Mouse (Mus musculus): ENCODE measurements around the gene Cmah.
A peak's percentile ranks its signal among the peaks of the same experiment; 100 is the strongest.
"Not testable (repeated sequence)": the region's sequence is repeated elsewhere in the genome, so short reads cannot be mapped to it uniquely, and the experiment has no call there.

Cmah gene

GRCm38 (mm10) chr13:24342091-24342490 is 14.9 kb downstream of the Cmah start:
- DNase-seq (ENCODE audit: low read depth) = no peak

DNA sequence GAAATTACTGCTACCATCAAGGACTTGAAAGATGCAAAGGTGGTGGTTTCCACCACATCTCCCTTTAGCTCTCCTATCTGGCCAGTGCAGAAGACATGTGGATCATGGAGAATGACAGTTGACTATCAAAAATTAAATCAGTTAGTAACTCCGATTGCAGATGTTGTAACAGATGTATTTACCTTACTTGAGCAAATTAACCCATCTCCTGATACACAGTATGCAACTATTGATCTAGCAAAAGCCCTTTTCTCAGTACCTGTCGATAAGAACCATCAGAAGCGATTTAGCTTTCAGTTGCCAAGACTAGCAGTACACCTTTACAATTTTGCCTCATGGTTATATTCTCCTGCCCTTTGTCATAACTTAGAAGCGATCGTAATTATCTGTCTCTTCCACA is 25.8 kb downstream of the Cmah start:
- DNase-seq (ENCODE audit: low read depth) = no peak

DNA sequence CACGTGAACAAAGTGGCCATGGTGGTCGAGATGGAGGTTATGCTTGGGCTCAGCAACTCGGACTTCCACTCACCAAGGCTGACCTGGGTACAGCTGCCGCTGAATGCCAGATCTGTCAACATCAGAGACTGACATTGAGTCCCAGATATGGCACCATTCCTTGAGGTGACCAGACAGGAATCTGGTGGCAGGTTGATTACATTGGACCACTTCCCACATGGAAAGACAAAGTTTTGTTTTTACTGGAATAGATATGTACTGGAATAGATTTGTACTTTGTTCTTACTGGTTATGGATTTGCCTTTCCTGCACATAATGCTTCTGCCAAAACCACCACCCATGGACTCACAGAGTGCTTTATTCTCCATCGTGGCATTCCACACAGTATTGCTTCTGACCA is 27.5 kb downstream of the Cmah start:
- DNase-seq (ENCODE audit: low read depth) = no peak

DNA sequence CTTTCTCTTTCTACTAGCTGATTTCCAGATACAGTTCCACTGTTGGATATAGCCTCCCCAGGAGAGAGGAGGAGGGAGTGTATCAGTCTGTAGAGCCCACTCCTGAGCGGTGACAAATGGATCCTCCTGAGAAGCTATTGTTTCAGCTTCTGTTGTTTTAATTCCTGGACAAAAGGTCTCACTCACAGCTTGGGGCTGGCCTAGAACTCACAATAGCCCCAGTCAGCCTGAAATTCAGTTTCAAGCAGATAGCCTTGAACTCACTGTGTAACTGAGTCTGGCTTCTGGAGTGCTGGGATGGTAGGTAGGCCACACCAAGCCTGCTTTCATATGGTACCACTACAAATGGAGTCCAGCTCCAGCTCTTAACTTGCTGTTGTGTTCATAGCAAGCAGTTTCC is 32.0 kb downstream of the Cmah start:
- no peak for DNase-seq (ENCODE audit: low read depth)

- DNase-seq (ENCODE audit: low read depth) = no peak
Measured at GRCm38 (mm10) chr13:24365191-24365590, 38.0 kb downstream of the Cmah start.

- DNase-seq (ENCODE audit: low read depth) = no peak
Measured at GRCm38 (mm10) chr13:24372893-24373599, 45.8 kb downstream of the Cmah start.

DNA sequence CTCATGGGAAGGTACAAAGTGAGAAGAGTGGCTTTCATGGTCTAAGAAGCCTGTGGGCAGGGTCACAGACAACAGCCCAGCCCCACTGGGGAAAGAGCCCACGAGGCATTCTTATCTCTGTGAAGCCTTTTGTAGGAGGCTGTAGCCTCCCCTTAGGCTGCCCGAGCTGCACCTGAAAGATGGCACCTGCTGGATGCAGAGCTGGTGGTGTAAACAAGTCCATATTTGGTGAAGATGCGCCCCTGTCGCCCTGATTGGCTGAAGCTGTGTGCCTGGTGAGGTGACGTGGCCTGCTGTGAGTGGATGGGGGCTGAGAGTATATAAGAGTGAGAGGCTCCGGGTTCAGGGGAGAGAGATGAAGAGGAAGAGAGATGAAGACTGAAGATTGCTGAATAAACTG is 47.4 kb downstream of the Cmah start:
- peak; percentile 21 for DNase-seq (ENCODE audit: low read depth)

DNA sequence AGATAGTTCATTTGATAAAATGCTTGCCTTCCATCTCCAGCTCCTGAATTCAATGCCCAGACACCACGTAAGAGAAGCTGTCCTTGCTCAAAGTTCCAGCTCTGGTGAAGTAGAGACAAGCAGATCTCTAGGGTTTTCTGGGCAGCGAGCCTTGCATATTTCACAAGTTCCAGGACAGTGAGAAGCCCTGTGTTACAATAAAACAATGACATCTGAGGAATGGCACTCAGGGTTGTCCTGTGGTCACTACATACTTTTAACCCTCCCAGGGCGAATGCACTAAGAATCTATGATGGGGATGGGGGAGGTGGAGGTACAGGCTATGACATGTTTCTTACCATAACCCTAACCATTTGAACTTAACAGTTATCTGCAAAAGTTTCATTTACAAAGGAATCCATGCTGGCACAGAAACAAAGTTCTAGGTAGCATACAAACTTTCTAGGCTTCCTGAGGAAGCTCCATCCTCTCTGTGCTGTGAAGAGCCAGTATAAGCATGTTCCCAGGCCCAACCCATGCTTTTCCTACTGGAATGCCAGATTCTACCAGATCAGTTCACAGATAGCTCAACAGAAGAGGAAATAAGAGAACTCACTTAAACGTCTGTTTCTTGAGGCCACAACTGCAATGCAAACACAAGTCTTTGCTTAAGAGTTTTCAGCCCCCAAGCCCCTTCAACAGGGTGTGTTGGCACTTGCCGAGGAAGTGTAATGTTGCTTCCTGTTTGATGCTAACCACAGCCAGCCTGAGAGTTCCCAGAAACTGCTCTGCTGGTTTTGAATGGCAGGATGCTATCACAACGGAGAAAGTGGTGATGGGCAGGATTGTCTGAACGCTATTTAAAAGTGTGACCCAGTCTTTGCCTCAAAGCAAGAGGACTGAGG is 48.4 kb downstream of the Cmah start:
- peak; percentile 29 for DNase-seq (ENCODE audit: low read depth)

GRCm38 (mm10) chr13:24380713-24381112 is 53.5 kb downstream of the Cmah start:
- DNase-seq (ENCODE audit: low read depth) = no peak

DNA sequence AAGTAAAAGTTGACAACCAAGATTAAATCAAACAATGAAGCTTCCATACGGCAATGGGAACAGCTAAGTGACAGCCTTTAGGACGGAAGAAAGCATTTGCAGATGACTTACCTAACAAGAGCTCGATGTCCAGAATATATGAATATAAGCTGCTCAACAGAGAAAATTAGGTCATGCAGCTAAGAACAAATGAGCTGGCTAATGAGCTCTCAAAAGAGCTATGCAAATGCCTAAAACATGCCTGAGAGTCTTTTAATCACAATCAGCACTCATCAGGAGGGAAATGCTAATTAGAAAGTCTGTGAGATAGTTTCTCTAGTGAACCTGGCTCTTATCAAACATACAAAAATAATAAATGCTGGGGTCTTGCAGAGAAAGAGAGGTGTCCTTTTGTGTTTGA is 56.7 kb downstream of the Cmah start:
- DNase-seq (ENCODE audit: low read depth) = no peak

DNA sequence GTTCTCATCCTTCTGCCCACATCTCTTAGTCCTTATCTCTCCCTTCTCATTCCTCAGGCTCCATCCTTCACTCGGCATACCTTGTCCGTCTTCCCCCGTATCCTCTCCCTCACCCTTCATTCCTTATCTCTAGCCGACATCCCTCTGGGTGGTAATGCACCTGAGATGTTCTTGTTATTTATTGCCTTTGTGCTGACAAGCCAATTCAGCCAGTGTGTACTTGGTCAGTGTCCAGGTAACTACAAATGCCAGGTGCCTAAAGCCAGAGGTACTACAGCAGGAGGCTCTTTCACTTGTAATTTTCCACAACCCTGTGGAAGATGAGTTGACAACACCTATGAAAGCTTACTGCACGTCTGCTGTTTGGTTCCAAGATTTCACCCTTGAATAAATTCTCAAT is 64.7 kb downstream of the Cmah start:
- DNase-seq (ENCODE audit: low read depth) = no peak

DNA sequence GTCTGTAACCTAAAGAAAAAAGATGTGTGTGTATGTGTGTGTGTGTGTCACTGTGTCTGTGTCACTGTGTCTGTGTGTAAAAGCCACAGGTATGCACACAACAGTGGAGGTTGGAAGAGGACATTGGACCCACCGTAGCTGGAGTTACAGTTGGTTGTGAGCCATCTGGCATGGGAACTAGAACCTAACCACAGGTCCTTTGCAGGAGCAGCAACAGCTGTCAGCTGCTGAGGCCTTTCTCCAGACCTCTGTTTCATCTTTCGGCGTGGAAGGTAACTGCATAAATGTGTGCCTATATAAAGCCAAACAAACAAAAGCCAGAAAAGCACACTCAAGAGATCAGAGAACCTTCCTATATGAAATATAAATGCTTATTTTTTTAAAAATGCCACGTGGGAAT is 65.5 kb downstream of the Cmah start:
- no peak for DNase-seq (ENCODE audit: low read depth)

DNA sequence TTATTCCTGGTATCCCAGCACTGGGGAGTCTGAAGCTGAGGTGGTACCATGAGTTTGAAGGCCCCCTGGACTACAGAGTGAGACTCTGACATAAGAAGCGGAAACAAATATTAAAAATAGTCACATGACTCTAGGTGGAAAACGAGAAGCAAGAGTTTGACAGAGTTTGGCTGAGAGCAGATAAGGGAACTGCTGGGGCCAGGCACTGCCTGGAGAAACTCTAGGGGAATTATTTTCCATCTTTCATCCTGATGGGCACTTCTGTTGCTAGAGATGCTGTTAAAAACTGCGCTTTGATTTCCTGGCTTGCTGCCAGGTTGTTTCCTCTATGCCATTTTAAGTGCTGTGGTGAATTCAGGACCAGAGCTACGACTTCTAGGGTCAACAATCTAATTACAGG is 65.9 kb downstream of the Cmah start:
- DNase-seq (ENCODE audit: low read depth) = no peak

GRCm38 (mm10) chr13:24395815-24396214 is 68.6 kb downstream of the Cmah start:
- no peak for DNase-seq (ENCODE audit: low read depth)

DNA sequence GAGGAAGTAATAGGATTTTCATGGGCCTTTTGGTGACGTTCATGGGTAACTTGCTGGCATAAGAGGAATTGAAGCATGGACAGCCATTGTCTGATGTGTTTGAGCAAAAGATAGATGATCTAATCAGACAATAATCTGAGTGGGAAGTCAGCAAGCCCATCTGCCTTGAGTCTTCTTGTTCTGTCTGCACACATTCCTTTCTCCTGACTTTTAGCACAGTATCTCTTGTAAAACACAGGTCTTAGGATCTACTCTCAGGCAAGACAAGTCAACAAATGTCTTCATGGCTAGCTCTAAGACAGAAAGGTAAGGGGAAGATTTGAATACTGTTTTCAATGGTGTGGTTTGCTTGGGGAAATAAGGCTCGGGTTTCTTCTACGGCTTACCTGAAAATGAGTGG is 70.0 kb downstream of the Cmah start:
- no peak for DNase-seq (ENCODE audit: low read depth)

DNA sequence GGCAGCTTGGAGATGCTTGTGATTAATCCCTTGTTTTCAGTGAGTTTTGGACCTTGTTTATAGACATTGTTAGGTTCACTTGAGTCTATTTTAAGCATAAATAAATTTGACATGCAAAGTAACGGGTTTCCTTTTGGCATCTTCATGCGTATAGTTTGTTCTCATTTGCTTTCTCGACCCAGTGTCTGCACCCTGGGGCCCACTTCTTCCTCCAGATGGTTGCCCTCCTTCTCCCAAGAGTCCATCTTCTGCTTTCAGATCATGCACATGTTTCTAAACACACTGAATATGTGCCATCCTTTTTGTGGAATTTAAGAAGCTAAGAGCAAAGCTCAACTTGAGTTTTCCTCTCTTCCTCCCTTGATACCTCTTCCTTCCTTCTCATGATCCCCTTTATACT is 71.3 kb downstream of the Cmah start:
- no peak for DNase-seq (ENCODE audit: low read depth)

GRCm38 (mm10) chr13:24401821-24402220 is 74.6 kb downstream of the Cmah start:
- DNase-seq (ENCODE audit: low read depth) = not testable (repeated sequence)

DNA sequence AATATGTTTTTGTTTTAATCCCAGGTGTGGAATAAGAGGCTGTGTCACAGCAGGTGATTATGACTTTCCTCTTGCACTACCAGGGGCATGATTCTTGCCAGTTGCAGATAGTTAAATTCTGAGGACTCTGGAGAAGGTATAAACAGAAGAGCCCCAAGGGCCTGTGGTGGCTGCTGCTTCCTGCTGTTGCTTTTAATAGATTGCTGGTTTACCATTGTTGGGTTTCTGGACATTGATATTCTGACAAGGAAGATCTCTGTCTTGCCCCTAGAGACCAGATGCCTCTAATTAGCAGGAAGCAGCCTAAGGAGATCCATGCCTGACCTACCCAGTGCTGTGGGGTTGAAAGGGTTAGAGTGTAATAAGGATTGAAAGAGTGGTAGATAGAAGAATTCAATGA is 75.8 kb downstream of the Cmah start:
- DNase-seq (ENCODE audit: low read depth) = no peak

- DNase-seq (ENCODE audit: low read depth) = no peak
Measured at GRCm38 (mm10) chr13:24406847-24407246, 79.6 kb downstream of the Cmah start.

DNA sequence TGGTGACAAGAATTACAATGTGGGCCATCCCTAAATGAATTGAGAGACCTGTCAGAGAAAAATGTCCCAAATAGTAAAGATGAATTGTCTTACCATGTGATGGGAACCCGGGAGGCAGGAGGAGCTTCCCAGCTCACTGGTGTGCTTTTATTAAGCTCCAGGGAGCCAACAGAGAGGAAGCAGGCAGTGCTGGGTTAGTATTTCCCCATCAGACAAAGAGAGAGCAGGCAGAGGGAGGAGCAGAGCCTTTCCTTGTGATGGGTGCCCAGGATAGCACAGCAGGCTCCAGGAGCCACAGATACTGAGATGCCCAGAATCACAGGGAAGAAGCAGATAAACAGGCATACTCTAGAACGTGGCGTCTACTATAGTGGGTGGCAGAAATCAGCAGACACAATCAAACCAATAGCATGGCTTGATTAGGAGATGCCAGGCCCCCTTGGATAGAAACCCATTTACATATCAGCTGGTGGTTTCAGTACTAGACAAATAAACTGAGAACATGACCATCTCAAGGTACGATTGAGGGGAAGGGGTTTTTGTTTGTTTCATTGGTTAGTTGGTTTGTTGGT is 87.5 kb downstream of the Cmah start:
- DNase-seq (ENCODE audit: low read depth) = peak; percentile 76

DNA sequence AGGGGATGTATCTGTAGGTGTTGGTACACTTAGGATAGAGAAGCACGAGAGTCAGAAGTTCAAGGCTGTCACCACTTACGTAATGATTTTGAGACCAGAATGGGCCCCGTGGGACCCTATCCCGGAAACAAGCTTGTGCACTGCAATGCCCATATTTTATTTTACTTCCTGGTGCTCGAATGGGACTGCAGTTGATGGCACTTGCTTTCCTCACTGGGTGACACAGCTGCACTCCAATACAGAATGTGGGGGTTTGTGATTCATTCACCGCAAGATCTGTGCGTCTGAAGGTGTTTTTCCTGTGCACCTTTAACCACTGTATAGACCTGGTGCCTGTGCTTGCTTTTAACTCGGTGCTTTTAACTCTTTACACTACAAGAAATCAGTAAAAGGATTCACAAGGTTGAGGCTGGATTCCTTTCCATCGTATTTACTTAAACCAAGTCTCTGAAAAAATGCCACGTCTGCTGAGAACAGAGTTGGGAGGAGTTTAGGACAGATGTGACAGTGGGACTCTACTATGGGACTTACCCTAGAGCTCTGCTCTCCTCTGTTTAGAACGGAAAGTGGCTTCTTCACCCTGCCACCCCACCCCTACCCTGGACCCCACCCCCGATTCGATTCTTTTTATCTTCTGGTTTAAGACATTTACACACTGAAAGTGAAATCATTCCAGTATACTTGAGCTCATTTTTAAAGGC is 88.5 kb downstream of the Cmah start:
- peak; percentile 93 for DNase-seq (ENCODE audit: low read depth)

DNA sequence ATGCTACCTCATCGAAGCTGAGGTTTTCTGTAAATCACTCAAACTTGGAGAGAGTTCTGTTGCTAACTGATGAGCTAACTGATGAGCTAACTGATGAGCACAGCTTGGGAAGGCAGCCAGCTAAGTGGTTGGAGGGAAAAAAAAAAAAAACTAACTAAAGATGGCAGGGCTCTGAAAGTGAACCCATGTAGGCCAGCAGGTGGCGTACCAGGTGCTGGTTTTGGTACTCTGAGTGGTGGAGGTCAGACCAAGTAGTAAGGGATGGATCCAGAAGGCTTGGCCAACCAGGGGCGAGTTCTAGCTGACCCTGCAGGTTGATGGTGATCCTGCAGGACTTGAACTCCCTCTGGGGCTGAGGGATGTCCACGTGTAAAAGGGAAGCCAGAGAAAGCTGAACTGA is 89.2 kb downstream of the Cmah start:
- peak; percentile 92 for DNase-seq (ENCODE audit: low read depth)

DNA sequence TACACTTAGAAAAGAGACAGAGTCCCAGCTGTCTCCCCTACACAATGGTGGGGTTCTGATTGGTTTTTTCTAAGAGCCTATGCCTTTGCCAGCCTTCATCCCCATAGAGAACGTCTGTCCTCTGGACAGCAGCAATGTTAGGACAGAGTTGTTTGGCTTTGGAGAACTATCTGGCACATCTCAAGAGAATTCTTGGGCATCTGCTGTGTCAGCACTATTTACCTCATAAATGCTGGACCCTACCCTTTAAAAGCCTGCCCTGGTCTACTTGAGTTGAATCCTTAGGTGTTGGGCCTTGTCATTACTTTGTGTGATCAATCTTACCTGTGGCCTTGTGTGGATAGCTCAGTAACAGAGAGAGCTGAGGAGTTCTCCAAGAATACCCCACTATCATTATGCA is 90.8 kb downstream of the Cmah start:
- DNase-seq (ENCODE audit: low read depth) = peak; percentile 43
